Mouse (Mus musculus): ENCODE data around the gene Tmem30a. TPM values are rescaled to one million over a fixed set of nuclear protein-coding genes. Genes with fewer than 3 reads are reported as not detected.

Gene Tmem30a
- polyA plus RNA-seq, 1 experiment from 2014 or later = 79.7 TPM

DNA sequence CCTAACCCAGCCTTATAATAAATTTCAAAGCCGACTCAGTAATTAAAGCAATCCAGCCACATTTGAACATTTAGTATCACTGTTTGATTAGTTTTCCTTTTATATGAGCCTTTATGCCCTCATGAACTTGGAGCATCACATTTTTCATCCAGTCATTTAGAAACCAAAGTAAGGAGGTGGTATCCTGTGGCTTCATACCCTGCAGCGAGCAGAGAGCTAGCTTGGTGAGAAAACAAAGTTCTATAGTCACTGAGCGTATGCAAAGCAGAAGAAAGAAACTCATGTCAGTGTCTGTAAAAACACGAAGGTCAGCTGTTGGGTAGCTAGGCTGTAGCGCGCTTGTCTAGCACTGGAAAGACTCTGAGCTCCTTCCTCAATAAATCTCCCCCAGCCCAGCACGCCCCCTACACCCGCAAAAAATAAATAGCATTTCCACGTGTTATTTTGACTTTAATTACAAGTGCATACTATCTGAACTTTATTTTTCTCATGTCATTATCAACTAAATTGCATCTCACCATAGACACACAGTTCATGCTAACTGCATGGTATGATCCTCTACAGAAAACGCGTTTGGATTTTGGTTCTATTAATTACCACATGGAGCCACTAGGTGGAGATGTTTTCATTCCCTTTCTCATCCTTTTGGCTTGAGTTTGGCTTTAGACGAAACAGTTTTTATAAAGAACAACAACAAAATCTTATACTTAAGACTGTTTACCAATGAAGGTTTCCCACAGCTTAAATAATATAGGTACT, 13.2 kb upstream of the Tmem30a start:
- no peaks in the 10 kb centered on the region for H3K27me3 ChIP-seq (ENCODE audit: control insufficient read depth, insufficient read depth, low read length)
- no peak overlapping the region for H3K27ac ChIP-seq (ENCODE audit: low read depth, low read length)

DNA sequence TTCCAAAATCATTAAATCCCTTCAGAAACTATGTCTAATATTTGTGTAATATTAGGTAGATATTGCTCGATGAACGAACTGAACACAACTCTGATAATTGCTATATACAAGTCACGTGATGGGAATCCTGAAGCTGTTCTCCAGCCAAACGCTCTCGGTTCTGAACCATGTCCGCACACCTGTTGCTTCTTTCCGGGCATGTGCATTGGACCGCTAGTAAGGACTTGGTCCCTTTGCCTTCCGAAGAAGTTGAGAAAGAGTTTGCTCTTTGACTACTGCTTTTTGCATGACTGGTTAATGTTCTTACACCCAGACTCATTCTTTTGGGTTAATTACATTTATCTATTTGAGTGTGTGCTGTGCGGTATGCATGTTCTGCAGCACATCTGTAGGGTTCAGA, 12.1 kb upstream of the Tmem30a start:
- Histone ChIP-seq H3K27me3 (ENCODE audit: control insufficient read depth, insufficient read depth, low read length) (no peaks in the 10 kb centered on the region), H3K27ac (ENCODE audit: low read depth, low read length) (no peak overlapping the region), H3K4me2 (replicated peaks; ENCODE audit: low read depth, low read length) (no peak overlapping the region), H3K9ac (ENCODE audit: low read depth, low read length) (no peak overlapping the region), H3K4me3 (ENCODE audit: low read length) (no peak overlapping the region), H3K4me1 (ENCODE audit: control insufficient read depth, insufficient read depth, low read length) (no peaks in the 10 kb centered on the region), H3K9me3 (ENCODE audit: control insufficient read depth, low read length) (no peaks in the 10 kb centered on the region), H3K36me3 (ENCODE audit: control insufficient read depth, insufficient read depth, low read length) (no peaks in the 10 kb centered on the region)
- WGBS = 87% methylated on average over 10 of the region's 10 CpGs
- ATAC-seq (ENCODE audit: low FRiP score, low TSS enrichment) = no peak

More for the DNA sequence above, 13.2 kb upstream of the Tmem30a start:
- no peak overlapping the region for H3K4me3 ChIP-seq (ENCODE audit: low read length)
- 0 out of 2 replicates have a peak, but pooled peaks have one; percentile 20 for ATAC-seq (ENCODE audit: low FRiP score, low TSS enrichment)
- 36% methylated on average over 12 of the region's 12 CpGs for WGBS
- H3K4me1 ChIP-seq (ENCODE audit: control insufficient read depth, insufficient read depth, low read length) = no peaks in the 10 kb centered on the region
- H3K4me2 ChIP-seq (replicated peaks; ENCODE audit: low read depth, low read length) = no peak overlapping the region
- H3K36me3 ChIP-seq (ENCODE audit: control insufficient read depth, insufficient read depth, low read length) = no peaks in the 10 kb centered on the region
- no peaks in the 10 kb centered on the region for H3K9me3 ChIP-seq (ENCODE audit: control insufficient read depth, low read length)
- H3K9ac ChIP-seq (ENCODE audit: low read depth, low read length) = no peak overlapping the region

DNA sequence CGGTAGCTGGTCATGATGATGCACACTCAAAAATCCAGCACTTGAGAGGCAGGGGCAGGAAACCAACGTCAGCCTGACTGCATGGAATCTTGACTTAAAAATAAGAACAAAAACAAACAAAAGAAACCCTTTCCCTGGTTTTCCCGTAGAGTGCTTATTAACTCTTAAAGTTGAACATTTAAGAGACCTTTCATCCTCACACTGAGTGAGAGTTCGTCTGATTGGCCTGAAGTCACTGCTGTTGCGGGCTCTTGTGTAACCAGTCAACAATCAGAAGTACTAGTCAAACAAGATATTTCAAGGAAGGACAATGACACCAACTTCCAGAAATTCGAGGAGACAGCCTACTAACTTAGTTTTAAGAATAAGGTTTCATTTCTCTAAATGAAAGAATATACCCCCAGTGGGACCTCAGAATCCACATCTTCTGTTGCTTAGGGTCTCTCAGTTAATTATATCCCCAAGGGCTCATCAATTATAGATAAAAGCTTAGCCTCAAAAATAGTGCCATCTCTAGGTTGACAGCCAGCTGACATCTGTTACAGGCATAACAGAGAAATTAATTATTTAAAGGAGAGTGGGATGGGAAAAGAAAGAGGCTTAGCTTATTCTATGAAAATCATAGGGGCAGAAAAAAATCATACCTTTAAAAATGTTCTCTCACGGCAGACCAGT, 3.3 kb upstream of the Tmem30a start:
- WGBS = 72% methylated on average over 7 of the region's 7 CpGs
- no peak for ATAC-seq (ENCODE audit: low FRiP score, low TSS enrichment)
- Histone ChIP-seq H3K27me3 (ENCODE audit: control insufficient read depth, insufficient read depth, low read length) (no peaks in the 10 kb centered on the region), H3K4me3 (ENCODE audit: low read length) (no peak overlapping the region), H3K27ac (ENCODE audit: low read depth, low read length) (no peak overlapping the region), H3K4me1 (ENCODE audit: control insufficient read depth, insufficient read depth, low read length) (0 out of 2 replicates have a peak, but pooled peaks cover 5% of the 10 kb centered on the region), H3K4me2 (replicated peaks; ENCODE audit: low read depth, low read length) (no peak overlapping the region), H3K9me3 (ENCODE audit: control insufficient read depth, low read length) (no peaks in the 10 kb centered on the region), H3K9ac (ENCODE audit: low read depth, low read length) (no peak overlapping the region), H3K36me3 (ENCODE audit: control insufficient read depth, insufficient read depth, low read length) (no peaks in the 10 kb centered on the region)

DNA sequence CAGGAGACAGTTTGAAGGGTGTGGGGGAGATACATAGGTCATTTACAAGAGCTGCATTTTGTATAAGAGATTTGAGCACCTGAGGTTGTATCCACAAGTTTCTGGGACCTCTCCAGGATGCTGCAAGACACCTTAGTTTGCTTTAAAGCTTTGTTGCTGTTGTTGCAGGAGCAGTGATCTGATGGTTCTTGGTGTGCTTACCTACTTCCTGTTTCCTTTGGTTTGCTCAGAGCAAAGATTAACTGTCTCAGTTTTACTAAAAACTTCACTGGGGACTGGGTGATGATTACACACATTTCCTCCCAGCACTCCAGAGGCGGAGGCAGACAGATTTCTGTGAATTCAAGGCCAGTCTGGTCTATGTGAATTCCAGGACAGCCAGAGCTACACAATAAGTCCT, 1.8 kb upstream of the Tmem30a start:
- H3K9ac ChIP-seq (ENCODE audit: low read depth, low read length) = no peak overlapping the region
- no peaks in the 10 kb centered on the region for H3K9me3 ChIP-seq (ENCODE audit: control insufficient read depth, low read length)
- ATAC-seq (ENCODE audit: low FRiP score, low TSS enrichment) = no peak
- no peaks in the 10 kb centered on the region for H3K36me3 ChIP-seq (ENCODE audit: control insufficient read depth, insufficient read depth, low read length)
- H3K4me2 ChIP-seq (replicated peaks; ENCODE audit: low read depth, low read length) = no peak overlapping the region
- no peak overlapping the region for H3K4me3 ChIP-seq (ENCODE audit: low read length)
- 70% methylated on average over 1 of the region's 1 CpGs for WGBS
- 0 out of 2 replicates have a peak, but pooled peaks cover 5% of the 10 kb centered on the region for H3K4me1 ChIP-seq (ENCODE audit: control insufficient read depth, insufficient read depth, low read length)
- no peaks in the 10 kb centered on the region for H3K27me3 ChIP-seq (ENCODE audit: control insufficient read depth, insufficient read depth, low read length)
- H3K27ac ChIP-seq (ENCODE audit: low read depth, low read length) = no peak overlapping the region

DNA sequence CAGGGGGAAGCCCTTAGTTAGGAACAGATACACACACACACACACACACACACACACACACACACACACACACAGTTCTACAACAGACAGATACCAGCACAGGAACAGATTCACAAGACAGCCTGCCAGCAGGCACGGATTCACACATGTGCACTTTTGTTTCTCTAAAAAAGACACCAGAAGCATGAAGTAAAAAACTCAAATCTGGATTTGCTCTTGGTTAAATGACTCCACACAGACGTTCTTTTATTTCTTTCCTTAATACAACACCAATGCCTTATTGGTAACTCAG, 7.6 kb downstream of the Tmem30a start:
- Histone ChIP-seq H3K4me1 (ENCODE audit: control insufficient read depth, insufficient read depth, low read length) (0 out of 2 replicates have a peak, but pooled peaks cover 2% of the 10 kb centered on the region), H3K4me3 (ENCODE audit: low read length) (no peak overlapping the region), H3K27me3 (ENCODE audit: control insufficient read depth, insufficient read depth, low read length) (no peaks in the 10 kb centered on the region), H3K36me3 (ENCODE audit: control insufficient read depth, insufficient read depth, low read length) (no peaks in the 10 kb centered on the region), H3K9me3 (ENCODE audit: control insufficient read depth, low read length) (no peaks in the 10 kb centered on the region), H3K9ac (ENCODE audit: low read depth, low read length) (no peak overlapping the region), H3K4me2 (replicated peaks; ENCODE audit: low read depth, low read length) (no peak overlapping the region), H3K27ac (ENCODE audit: low read depth, low read length) (no peak overlapping the region)
- WGBS = 83% methylated on average over 2 of the region's 2 CpGs
- no peak for ATAC-seq (ENCODE audit: low FRiP score, low TSS enrichment)

DNA sequence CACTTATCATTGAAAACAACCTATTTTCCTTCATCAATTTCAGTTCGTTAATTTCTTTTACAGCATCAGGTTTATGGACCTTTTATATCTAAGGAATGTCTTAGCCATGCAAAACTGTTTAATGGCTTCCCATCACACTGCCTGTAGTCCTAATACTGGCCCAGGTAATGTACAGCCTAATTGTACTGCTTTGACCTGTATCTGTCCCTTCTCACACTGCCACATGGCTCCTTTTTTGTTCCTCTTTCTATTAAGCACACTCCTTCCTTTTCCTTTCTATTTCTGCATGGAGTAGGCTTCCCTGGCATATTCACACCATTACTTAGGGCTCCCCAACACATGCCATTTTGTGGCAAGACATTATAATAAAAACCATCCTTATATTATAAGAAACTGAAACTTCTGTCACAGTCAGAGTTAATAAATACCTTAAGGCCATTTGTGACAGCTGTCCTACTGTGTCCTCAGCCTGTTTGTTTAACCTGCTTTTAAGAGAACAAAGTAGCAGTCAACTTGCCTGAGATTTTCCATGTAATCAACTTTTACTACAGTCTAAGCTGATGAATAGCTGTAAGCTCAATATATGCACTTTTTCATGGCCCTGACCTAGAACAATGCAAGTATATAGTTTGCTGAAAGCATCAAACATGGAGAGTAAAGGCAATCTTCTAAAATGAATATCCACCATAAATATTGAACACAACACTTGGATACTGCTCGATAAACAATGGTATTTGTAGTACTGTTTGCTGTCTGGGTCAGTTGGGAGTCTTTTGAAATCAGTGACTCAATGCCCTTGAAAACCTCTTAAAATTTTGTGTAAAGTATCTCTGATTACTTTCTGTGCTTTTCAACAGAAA, 8.1 kb downstream of the Tmem30a start:
- no peak for ATAC-seq (ENCODE audit: low FRiP score, low TSS enrichment)
- no peaks in the 10 kb centered on the region for H3K36me3 ChIP-seq (ENCODE audit: control insufficient read depth, insufficient read depth, low read length)
- WGBS = 84% methylated on average over 2 of the region's 2 CpGs
- no peak overlapping the region for H3K9ac ChIP-seq (ENCODE audit: low read depth, low read length)
- no peak overlapping the region for H3K4me3 ChIP-seq (ENCODE audit: low read length)
- no peak overlapping the region for H3K27ac ChIP-seq (ENCODE audit: low read depth, low read length)
- no peaks in the 10 kb centered on the region for H3K9me3 ChIP-seq (ENCODE audit: control insufficient read depth, low read length)
- 0 out of 2 replicates have a peak, but pooled peaks cover 2% of the 10 kb centered on the region for H3K4me1 ChIP-seq (ENCODE audit: control insufficient read depth, insufficient read depth, low read length)
- H3K4me2 ChIP-seq (replicated peaks; ENCODE audit: low read depth, low read length) = no peak overlapping the region
- no peaks in the 10 kb centered on the region for H3K27me3 ChIP-seq (ENCODE audit: control insufficient read depth, insufficient read depth, low read length)

DNA sequence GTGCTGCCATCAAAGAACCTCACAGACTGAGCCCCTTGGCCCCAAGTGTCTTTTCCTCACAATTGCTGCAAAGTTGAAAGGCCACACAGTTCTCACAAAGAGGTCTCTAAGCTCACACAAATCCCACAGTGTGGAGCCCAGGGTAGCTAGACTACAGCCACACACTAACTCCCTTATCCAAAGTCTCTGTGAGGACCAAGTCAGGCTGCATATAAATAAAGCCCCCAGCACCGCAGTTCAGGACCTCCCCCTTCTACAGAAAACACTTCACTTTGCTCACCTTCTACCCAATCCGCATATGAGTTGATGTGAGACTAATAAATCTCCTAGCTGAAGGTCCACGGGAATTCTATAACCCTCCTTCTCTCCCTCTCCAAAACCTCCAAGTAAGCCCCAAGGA, 8.9 kb downstream of the Tmem30a start:
- no peaks in the 10 kb centered on the region for H3K27me3 ChIP-seq (ENCODE audit: control insufficient read depth, insufficient read depth, low read length)
- H3K4me3 ChIP-seq (ENCODE audit: low read length) = no peak overlapping the region
- 0 out of 2 replicates have a peak, but pooled peaks cover 2% of the 10 kb centered on the region for H3K4me1 ChIP-seq (ENCODE audit: control insufficient read depth, insufficient read depth, low read length)
- no peak overlapping the region for H3K9ac ChIP-seq (ENCODE audit: low read depth, low read length)
- no peak for ATAC-seq (ENCODE audit: low FRiP score, low TSS enrichment)
- no peak overlapping the region for H3K27ac ChIP-seq (ENCODE audit: low read depth, low read length)
- 52% methylated on average over 3 of the region's 3 CpGs for WGBS
- H3K36me3 ChIP-seq (ENCODE audit: control insufficient read depth, insufficient read depth, low read length) = no peaks in the 10 kb centered on the region
- no peaks in the 10 kb centered on the region for H3K9me3 ChIP-seq (ENCODE audit: control insufficient read depth, low read length)
- H3K4me2 ChIP-seq (replicated peaks; ENCODE audit: low read depth, low read length) = no peak overlapping the region

DNA sequence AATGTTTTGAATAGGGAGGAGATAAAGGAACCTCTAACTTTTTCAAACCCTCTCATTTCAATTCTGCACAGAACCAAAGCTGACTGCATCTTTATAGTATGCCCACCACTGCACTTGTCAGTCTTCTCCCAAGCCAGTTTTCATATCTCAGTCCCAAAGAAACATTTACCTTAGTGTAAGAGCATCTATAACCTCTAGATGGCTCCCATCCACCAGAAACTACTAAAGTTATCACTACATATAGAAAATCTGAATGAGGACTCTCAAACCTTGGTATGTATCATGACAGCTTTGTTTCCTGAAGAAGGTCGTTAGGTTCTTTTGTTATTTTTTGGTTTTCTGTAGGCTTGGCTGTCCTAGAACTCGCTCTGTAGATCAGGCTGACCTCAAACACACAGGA, 14.0 kb downstream of the Tmem30a start:
- H3K27me3 ChIP-seq (ENCODE audit: control insufficient read depth, insufficient read depth, low read length) = no peaks in the 10 kb centered on the region
- H3K36me3 ChIP-seq (ENCODE audit: control insufficient read depth, insufficient read depth, low read length) = peaks cover 14% of the 10 kb centered on the region; the same call in 1 of the 2 replicates
- no peak for ATAC-seq (ENCODE audit: low FRiP score, low TSS enrichment)
- 79% methylated on average over 2 of the region's 2 CpGs for WGBS
- H3K4me3 ChIP-seq (ENCODE audit: low read length) = no peak overlapping the region
- H3K4me1 ChIP-seq (ENCODE audit: control insufficient read depth, insufficient read depth, low read length) = no peaks in the 10 kb centered on the region
- no peaks in the 10 kb centered on the region for H3K9me3 ChIP-seq (ENCODE audit: control insufficient read depth, low read length)
- no peak overlapping the region for H3K9ac ChIP-seq (ENCODE audit: low read depth, low read length)
- no peak overlapping the region for H3K27ac ChIP-seq (ENCODE audit: low read depth, low read length)
- H3K4me2 ChIP-seq (replicated peaks; ENCODE audit: low read depth, low read length) = no peak overlapping the region
